Mouse (Mus musculus) thymus, postnatal 4 days (tissue): ENCODE results near the gene Cyp2c70.
"Not testable (repeated sequence)": the region's sequence is repeated elsewhere in the genome, so short reads cannot be mapped to it uniquely, and the experiment has no call there.

ENCODE experiments used
- DNase-seq: peaks from one replicate; pipeline ENCODE4 v3.0.0; 2021

Cyp2c70 gene

GRCm38 (mm10) chr19:40187160-40187559 lies at the start of gene Cyp2c70:
Cyp2c70 (minus strand) TSS chr19:40187333.
- DNase-seq: no peak

GRCm38 (mm10) chr19:40232560-40232959 lies 45.4 kb upstream of the Cyp2c70 start:
- no peak for DNase-seq

- no peak for DNase-seq
These were observed 44.9 kb upstream of the Cyp2c70 start for GRCm38 (mm10) chr19:40231825-40232541.

- no peak for DNase-seq
These were observed 44.1 kb upstream of the Cyp2c70 start for GRCm38 (mm10) chr19:40231074-40231738.

GRCm38 (mm10) chr19:40226516-40227151 lies 39.5 kb upstream of the Cyp2c70 start:
- no peak for DNase-seq

DNA sequence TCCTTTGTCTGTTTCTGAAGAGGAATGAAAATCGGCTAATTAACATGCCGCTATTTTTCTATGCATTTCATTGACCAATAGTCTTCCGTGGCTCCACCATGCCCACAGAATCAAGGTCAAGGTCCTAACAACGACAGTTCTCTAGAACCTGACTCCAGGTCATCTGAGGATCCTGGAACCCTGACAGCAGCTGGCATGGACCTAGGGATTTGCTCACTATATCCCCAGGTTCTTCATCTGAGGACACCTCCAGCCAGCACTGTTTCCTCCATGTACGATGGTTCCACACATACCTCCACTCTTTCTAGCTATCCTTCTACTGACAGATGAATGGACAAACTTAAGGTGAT lies 38.6 kb upstream of the Cyp2c70 start:
- DNase-seq: no peak

DNA sequence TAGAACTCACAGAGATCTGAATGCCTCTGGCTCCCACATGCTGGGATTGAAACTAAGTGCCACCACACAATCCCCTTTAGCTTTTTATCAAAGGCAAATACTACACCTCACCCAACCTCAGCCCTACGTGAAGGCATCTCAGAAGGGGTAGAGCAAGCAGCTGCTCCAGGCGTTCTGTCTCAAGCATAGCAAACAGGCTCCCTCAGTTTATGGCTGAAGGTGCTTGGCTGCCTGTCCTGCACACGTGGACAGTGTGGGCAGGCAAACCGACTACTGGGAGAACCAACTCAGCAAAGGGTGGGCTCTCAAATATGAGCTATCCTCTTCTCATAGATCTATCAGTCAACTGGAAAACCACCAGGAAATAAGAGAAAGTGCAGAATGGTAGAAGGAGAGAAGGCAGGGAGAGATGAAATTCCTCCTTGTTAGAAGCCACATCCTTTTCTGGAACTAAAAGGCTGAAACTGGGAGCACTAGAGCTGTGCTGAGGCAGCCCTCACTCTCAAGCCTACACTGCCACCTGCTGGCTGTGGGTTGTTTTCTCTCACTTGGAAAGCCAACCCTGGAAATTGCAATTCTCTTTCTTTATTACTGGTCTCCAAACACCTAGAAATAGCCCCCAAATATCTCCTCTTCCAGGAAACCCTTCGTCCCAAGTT lies 38.1 kb upstream of the Cyp2c70 start:
- peak; percentile 84 for DNase-seq

- not testable (repeated sequence) for DNase-seq
These were observed 35.2 kb upstream of the Cyp2c70 start for GRCm38 (mm10) chr19:40222307-40222706.

- DNase-seq: no peak
These were observed 33.7 kb upstream of the Cyp2c70 start for GRCm38 (mm10) chr19:40220878-40221277.

- not testable (repeated sequence) for DNase-seq
These were observed 15.8 kb upstream of the Cyp2c70 start for GRCm38 (mm10) chr19:40202947-40203346.

GRCm38 (mm10) chr19:40190596-40190995 lies 3.5 kb upstream of the Cyp2c70 start:
- no peak for DNase-seq

- DNase-seq: no peak
These were observed 3.5 kb downstream of the Cyp2c70 start for GRCm38 (mm10) chr19:40183600-40183999.

DNA sequence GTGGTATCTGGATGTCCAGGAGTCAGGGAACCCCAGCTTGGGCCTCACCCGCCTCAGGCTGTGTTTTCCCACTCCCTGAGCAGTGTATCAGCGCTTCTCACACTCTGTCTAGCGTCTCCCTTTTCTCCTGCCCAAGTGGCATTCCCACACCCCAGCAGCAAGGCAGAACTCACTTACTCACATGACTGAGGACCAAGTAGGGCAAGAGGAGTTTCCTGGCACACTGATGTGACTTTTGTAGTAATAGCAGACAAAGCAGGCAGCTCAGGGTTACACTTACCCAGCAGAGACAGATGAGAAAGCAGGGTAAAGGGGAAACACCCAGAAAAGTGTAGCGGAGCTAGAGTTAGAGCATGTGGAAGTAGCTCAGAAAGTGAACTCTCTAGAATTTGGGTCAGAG lies 8.8 kb downstream of the Cyp2c70 start:
- DNase-seq: no peak

DNA sequence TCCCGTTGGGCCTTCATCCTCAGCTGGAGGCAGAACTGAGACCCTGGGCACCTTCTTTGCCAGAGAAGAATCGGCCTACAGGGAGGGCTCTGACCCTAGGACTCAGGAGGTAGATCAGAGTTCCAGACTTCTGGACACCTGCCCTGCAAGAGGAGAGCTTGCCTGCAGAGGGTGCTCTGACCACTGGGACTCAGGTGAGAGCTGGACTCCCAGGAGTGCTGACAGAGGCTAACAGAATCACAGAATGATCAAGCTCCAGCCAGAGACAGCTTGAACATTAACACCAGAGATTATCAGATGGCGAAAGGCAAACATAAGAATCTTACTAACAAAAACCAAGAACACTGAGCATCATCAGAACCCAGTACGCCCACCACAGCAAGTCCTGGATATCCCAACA lies 18.7 kb downstream of the Cyp2c70 start:
- not testable (repeated sequence) for DNase-seq

- DNase-seq: not testable (repeated sequence)
These were observed 60.1 kb downstream of the Cyp2c70 start for GRCm38 (mm10) chr19:40126996-40127395.

DNA sequence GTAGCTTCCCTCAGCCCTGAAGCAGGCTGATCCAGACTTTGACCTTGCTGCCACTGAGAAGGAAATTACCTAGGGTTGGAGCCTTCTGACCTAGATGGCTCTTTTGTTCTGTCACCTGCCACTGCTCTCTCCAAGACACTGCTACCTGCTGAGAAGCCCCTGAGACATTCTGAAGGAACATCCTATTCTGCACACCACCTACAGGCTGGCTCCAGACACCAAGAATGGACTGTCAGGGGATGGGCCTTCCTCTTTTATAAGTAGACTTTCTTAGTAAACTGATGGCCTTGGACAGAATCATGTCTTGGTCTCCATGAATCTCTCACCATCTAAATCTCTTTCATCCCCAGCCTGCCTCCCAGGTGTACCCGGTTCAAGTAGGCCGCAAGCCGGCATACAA lies 62.0 kb downstream of the Cyp2c70 start:
- not testable (repeated sequence) for DNase-seq

DNA sequence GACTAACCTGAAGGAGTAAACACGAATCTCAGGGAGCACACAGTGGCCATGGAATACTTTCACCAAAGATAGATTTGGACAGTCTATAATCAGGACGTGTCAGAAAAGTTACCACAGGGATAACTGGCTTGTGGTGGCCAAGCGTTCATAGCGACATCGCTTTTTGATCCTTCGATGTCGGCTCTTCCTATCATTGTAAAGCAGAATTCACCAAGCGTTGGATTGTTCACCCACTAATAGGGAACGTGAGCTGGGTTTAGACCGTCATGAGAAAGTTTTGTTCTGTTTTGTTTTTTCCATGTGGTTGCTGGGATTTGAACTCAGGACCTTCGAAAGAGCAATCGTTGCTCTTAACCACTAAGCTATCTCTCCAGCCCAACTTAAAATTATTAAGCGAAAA lies 67.5 kb downstream of the Cyp2c70 start:
- not testable (repeated sequence) for DNase-seq
